Mouse (Mus musculus): ENCODE measurements at regions not wholly inside any gene's neighbourhood (a gene's known extent, or its start where the extent isn't known, plus 50 kb on each side); places are given as distances from the start of the nearest gene placed in this dataset.
"Not testable (repeated sequence)": the region's sequence is repeated elsewhere in the genome, so short reads cannot be mapped to it uniquely, and the experiment has no call there.

DNA sequence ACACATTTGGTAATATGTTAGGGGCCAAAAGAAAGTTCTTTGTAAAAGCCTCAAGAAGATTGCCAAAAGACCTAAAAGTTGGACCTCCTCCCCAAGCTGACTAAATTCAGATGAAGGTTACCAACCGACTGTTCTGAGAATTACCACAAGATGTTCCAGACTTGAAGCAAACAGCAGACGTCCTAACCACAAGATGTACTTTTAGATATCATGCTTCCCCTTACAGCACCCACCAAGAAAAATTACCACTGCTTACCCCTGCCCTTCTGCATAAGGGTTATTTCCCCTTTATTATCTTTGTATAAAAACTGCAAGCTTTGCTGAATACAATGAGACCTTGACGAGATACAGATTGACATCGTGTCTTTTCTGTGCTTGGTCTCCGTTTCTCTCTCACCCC lies 121.6 kb upstream of the Cst10 start:
- Histone ChIP-seq H3K9me3 (ENCODE audit: low read depth, low read length) (no peaks in the 10 kb centered on the region), H3K4me3 (ENCODE audit: low read depth, low read length) (no peak overlapping the region)
- WGBS, result 81% methylated on average over 5 of the region's 5 CpGs

GRCm38 (mm10) chr2:149284199-149284598 lies 120.7 kb upstream of the Cst10 start:
- Histone ChIP-seq H3K4me2 (no peak overlapping the region), H3K27me3 (ENCODE audit: insufficient read depth, low read length) (no peaks in the 10 kb centered on the region), H3K36me3 (ENCODE audit: insufficient read depth) (no peaks in the 10 kb centered on the region), H3K4me3 (ENCODE audit: low read depth, low read length) (no peak overlapping the region), H3K27ac (ENCODE audit: low read depth) (no peak overlapping the region), H3K9me3 (ENCODE audit: low read depth, low read length) (no peaks in the 10 kb centered on the region), H3K4me1 (ENCODE audit: insufficient read depth) (no peaks in the 10 kb centered on the region), H3K9ac (no peak overlapping the region)
- ATAC-seq (ENCODE audit: insufficient read depth), result no peak
- TF ChIP-seq CTCF (IDR thresholded peaks at IDR 0.05; ENCODE audit: low read depth), result no peak
- 50% methylated on average over 1 of the region's 1 CpGs for WGBS
- no peak for DNase-seq

More for the DNA sequence above, 121.6 kb upstream of the Cst10 start:
- DNase-seq, result no peak
- no peak for TF ChIP-seq CTCF (IDR thresholded peaks at IDR 0.05; ENCODE audit: low read depth)
- no peaks in the 10 kb centered on the region for H3K4me1 ChIP-seq (ENCODE audit: insufficient read depth)
- H3K27ac ChIP-seq (ENCODE audit: low read depth), result no peak overlapping the region
- no peaks in the 10 kb centered on the region for H3K27me3 ChIP-seq (ENCODE audit: insufficient read depth, low read length)
- no peak overlapping the region for H3K9ac ChIP-seq
- ATAC-seq (ENCODE audit: insufficient read depth), result no peak
- H3K4me2 ChIP-seq, result no peak overlapping the region
- no peaks in the 10 kb centered on the region for H3K36me3 ChIP-seq (ENCODE audit: insufficient read depth)

DNA sequence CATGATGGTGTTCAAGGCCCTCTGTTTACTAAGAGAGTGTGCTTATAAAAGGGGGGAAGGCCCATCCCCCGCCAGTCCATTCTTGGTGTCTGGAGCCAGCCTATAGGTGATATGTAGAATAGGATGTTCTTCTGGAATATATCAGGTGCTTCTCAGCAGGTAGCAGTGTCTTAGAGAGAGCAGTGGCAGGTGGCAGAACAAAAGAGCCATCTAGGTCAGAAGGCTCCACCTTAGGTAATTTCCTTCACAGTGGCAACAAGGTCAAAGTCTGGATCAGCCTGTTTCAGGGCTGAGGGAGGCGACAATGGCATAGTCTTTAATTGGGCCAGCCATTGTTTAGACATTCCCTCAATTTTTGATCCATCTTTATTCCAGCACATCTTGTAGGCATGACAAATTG lies 107.9 kb upstream of the Cst10 start:
- H3K4me2 ChIP-seq; H3K27ac ChIP-seq (ENCODE audit: low read depth): not testable (repeated sequence)

DNA sequence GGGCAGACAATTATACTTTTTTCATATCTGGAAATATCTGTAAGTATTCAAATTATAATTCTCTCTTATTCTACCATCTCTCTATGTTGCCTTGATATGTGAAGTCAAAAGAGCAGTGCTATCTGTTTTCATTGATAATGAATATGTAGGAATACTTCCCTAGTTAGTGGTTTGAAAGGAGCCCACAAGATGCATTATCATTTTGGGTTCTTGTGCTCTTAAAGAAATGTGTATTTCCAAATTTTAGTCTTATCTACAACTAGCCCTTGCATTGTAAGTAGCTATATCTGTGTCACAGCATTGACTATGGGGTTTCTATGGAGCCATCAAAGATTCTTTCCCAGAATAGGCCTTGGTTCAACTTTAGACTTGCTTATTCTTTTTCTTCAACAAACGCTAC lies 99.3 kb upstream of the Cst10 start:
- DNase-seq, result no peak
- no peak for ATAC-seq (ENCODE audit: insufficient read depth)
- no peak for TF ChIP-seq CTCF (IDR thresholded peaks at IDR 0.05; ENCODE audit: low read depth)
- 85% methylated on average over 1 of the region's 1 CpGs for WGBS
- H3K36me3 ChIP-seq (ENCODE audit: insufficient read depth), result no peaks in the 10 kb centered on the region
- H3K27ac ChIP-seq (ENCODE audit: low read depth), result no peak overlapping the region
- no peaks in the 10 kb centered on the region for H3K27me3 ChIP-seq (ENCODE audit: insufficient read depth, low read length)
- H3K9me3 ChIP-seq (ENCODE audit: low read depth, low read length), result 0 out of 2 replicates have a peak, but pooled peaks cover 9% of the 10 kb centered on the region
- H3K9ac ChIP-seq, result no peak overlapping the region
- H3K4me1 ChIP-seq (ENCODE audit: insufficient read depth), result no peaks in the 10 kb centered on the region
- H3K4me2 ChIP-seq, result no peak overlapping the region
- H3K4me3 ChIP-seq (ENCODE audit: low read depth, low read length), result no peak overlapping the region

More for the DNA sequence above, 107.9 kb upstream of the Cst10 start:
- 72% methylated on average over 2 of the region's 2 CpGs for WGBS
- not testable (repeated sequence) for H3K4me3 ChIP-seq (ENCODE audit: low read depth, low read length); DNase-seq; ATAC-seq (ENCODE audit: insufficient read depth); H3K9me3 ChIP-seq (ENCODE audit: low read depth, low read length); H3K4me1 ChIP-seq (ENCODE audit: insufficient read depth); H3K9ac ChIP-seq; H3K36me3 ChIP-seq (ENCODE audit: insufficient read depth); H3K27me3 ChIP-seq (ENCODE audit: insufficient read depth, low read length)

DNA sequence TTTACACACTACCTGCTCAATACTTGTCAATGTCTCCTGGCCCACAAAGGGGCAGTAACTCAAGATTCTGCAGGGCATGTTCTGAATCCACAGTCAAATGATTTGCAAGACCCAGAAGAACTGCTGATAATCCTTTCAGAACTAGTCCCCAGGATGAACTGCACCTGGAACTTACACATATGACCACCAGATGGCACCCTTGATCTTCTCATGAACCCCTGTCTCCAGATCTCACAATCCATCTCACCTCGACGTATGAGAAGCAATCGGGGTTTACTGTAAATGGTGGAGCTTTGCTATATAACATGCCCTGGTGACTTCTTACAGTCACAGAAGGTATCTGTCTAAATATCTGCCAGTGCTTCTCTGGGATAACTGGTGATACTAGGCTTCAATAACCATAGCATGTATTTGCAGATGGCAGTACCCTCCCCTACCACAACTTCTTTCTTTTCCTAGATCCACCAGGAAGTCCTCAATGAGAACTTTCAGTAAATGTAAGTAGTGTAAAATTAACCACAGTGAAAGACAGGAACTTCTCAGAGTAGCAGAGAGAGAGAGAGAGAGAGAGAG lies 54.5 kb upstream of the Cst10 start:
- Histone ChIP-seq H3K27ac (ENCODE audit: low read depth) (no peak overlapping the region), H3K9me3 (ENCODE audit: low read depth, low read length) (no peaks in the 10 kb centered on the region), H3K4me3 (ENCODE audit: low read depth, low read length) (no peak overlapping the region), H3K4me2 (no peak overlapping the region), H3K27me3 (ENCODE audit: insufficient read depth, low read length) (no peaks in the 10 kb centered on the region), H3K36me3 (ENCODE audit: insufficient read depth) (no peaks in the 10 kb centered on the region), H3K9ac (no peak overlapping the region), H3K4me1 (ENCODE audit: insufficient read depth) (no peaks in the 10 kb centered on the region)
- 0 out of 2 replicates have a peak, but pooled peaks have one; percentile 44 for ATAC-seq (ENCODE audit: insufficient read depth)
- TF ChIP-seq CTCF (IDR thresholded peaks at IDR 0.05; ENCODE audit: low read depth), result peak; percentile 77
- WGBS, result 13% methylated on average over 3 of the region's 3 CpGs
- peak; percentile 81 for DNase-seq
